In the genomic region with DNA sequence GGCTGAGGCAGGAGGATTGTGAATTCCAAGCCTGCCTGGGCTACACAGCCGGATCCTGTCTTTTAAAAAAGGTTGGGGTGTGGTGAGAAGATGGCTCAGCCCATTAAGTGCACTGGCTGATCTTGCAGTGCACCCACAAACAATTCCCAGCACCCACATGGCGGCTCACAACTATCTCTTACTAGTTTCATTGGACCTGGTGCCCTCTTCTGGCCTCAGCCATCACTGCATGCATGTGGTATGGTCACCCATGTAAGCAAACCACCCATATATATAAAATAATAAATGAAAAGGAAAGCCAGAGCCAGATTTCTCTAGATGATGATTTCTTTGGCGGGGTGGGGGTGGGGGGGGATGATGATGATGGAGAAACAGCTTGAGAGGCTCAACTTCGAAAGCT, we compare ENCODE assay signal across 14 mouse cellular contexts. TPM values are rescaled to one million over a fixed set of nuclear protein-coding genes. Genes with fewer than 3 reads are reported as not detected.
DNase-seq lines count a peak whose midpoint lies in the region; ATAC-seq and TF ChIP-seq lines count a peak whose summit lies in the region.
"Had no signal": no experiment of that assay in that cellular context is flagged by ENCODE, and none has a peak within 500 bp of the region (broad histone marks: within the 10 kb centered on the region; RNA-seq: fewer than 3 reads in every experiment).

No protein-coding gene starts in this region.

- H3K27ac ChIP-seq in cerebellum, adult 2 months (ENCODE audit: insufficient read depth, low read length): no peak overlapping the region
- H3K27ac ChIP-seq in liver, embryonic 13.5 days: peak overlapping the region; percentile 98
- H3K27ac ChIP-seq: heart, embryonic 15.5 days had no signal

- peak overlapping the region; percentile 81 for H3K4me2 ChIP-seq in liver, embryonic 13.5 days
- H3K4me2 ChIP-seq: heart, embryonic 15.5 days had no signal

- no peak overlapping the region for H3K4me3 ChIP-seq in cerebellum, adult 2 months (replicated peaks; ENCODE audit: insufficient read depth, low read depth, low read length)
- H3K4me3 ChIP-seq in lung, adult 2 months (replicated peaks; ENCODE audit: extremely low read depth, low read depth, low read length): no peak overlapping the region
- H3K4me3 ChIP-seq in liver, embryonic 13.5 days (replicated peaks): peak overlapping the region; percentile 100
- H3K4me3 ChIP-seq: heart, embryonic 15.5 days had no signal

- peak; percentile 35 to 42 for DNase-seq in cerebellum, postnatal 10 days
- DNase-seq in cerebellum, adult 2 months: no peak
- no peak for DNase-seq in lung, adult 2 months
- DNase-seq in lung, postnatal 4 days: no peak
- DNase-seq in ES-CJ7 (ENCODE audit: low read depth, low spot score): peak; percentile 69
- DNase-seq in liver, embryonic 13.5 days: no peak
- no peak for DNase-seq in gastrocnemius, adult 8-10 months (ENCODE audit: low spot score in 2 of 2)
- DNase-seq: embryo, embryonic 11 days had no signal

- WGBS in cerebellum, adult 2 months: 93% methylated on average over 4 of the region's 4 CpGs
- 96% methylated on average over 4 of the region's 4 CpGs for WGBS in lung, adult 2 months
- WGBS in liver, embryonic 13.5 days (ENCODE audit: insufficient replicate concordance): 80% methylated on average over 4 of the region's 4 CpGs

- peaks cover 52% of the 10 kb centered on the region for H3K36me3 ChIP-seq in liver, embryonic 13.5 days

- ATAC-seq in liver, embryonic 13.5 days (ENCODE audit: low read depth): no peak
- no peak for ATAC-seq in granulocyte monocyte progenitor cell, adult 5-6 weeks (replicated peaks; ENCODE audit: poor library complexity, severe bottlenecking)

- no peaks in the 10 kb centered on the region for H3K27me3 ChIP-seq in cerebellum, adult 2 months (ENCODE audit: control insufficient read depth, insufficient read depth, low read length)
- H3K27me3 ChIP-seq in liver, embryonic 13.5 days: no peaks in the 10 kb centered on the region
- H3K27me3 ChIP-seq: CH12.LX; heart, embryonic 15.5 days had no signal

- peaks cover 3% of the 10 kb centered on the region for H3K4me1 ChIP-seq in cerebellum, adult 2 months (ENCODE audit: control insufficient read depth, insufficient read depth, low read length)
- peaks cover 10% of the 10 kb centered on the region for H3K4me1 ChIP-seq in lung, adult 2 months (ENCODE audit: control insufficient read depth, insufficient read depth, low read length)
- peaks cover 61% of the 10 kb centered on the region for H3K4me1 ChIP-seq in liver, embryonic 13.5 days (replicated peaks)

- 0 out of 2 replicates have a peak, but pooled peaks cover 5% of the 10 kb centered on the region for H3K9me3 ChIP-seq in liver, embryonic 13.5 days (replicated peaks)
- H3K9me3 ChIP-seq: heart, embryonic 15.5 days had no signal

- peak overlapping the region; percentile 99 for H3K9ac ChIP-seq in liver, embryonic 13.5 days
- H3K9ac ChIP-seq: heart, embryonic 15.5 days had no signal

- TF ChIP-seq CTCF in cerebellum, adult 2 months (IDR thresholded peaks at IDR 0.05; ENCODE audit: borderline replicate concordance, insufficient read depth, low read depth, low read length): no peak; the same call in 1 of the 2 replicates
- TF ChIP-seq CTCF in lung, adult 2 months (IDR thresholded peaks at IDR 0.05; ENCODE audit: insufficient read depth, low read length): peak; percentile 23; the same call in 1 of the 2 replicates

- TF ChIP-seq POLR2A in cerebellum, adult 2 months (IDR thresholded peaks at IDR 0.05; ENCODE audit: borderline replicate concordance, insufficient read depth, low read length): no peak
- TF ChIP-seq POLR2A in lung, adult 2 months (IDR thresholded peaks at IDR 0.05; ENCODE audit: borderline replicate concordance, extremely low read depth, low read depth, low read length): no peak

RNA-seq across cellular contexts. Expression of gene Ppp1r37, which starts 1.6 kb away (rescaled TPM):
- 134 and 136 TPM in 2 replicates for polyA plus RNA-seq in cerebellum, adult 2 months (2012; rRNA removed)
- 113 and 121 TPM in 2 replicates for polyA plus RNA-seq in lung, adult 2 months (2012; rRNA removed)
- 7.8 and 8.3 TPM in 2 replicates for polyA plus RNA-seq in liver, embryonic 13.5 days (2015; fragmentation: Nextera tagmentation; extraction: Ambion mirVana)
- 29.7 and 32.3 TPM in 2 replicates for total RNA-seq in granulocyte monocyte progenitor cell, adult 5-6 weeks (2014; fragmentation: Nextera tagmentation)
- 11.9 and 17.8 TPM in 2 replicates for total RNA-seq in granulocyte monocyte progenitor cell, adult 5-6 weeks (2017)
- total RNA-seq in gastrocnemius, adult 8-10 months (2022): 10 to 100 TPM; 45.9 to 52.8 (median 48.8) TPM

RNA-seq across cellular contexts. Expression of gene Zfp296, which starts 12.6 kb away (rescaled TPM):
- polyA plus RNA-seq in cerebellum, adult 2 months (2012; rRNA removed): 3.4 and 4.0 TPM in 2 replicates
- polyA plus RNA-seq in lung, adult 2 months (2012; rRNA removed): 4.3 and 5.0 TPM in 2 replicates
- polyA plus RNA-seq in liver, embryonic 13.5 days (2015; fragmentation: Nextera tagmentation; extraction: Ambion mirVana): 1.3 and 1.5 TPM in 2 replicates
- total RNA-seq in granulocyte monocyte progenitor cell, adult 5-6 weeks (2014; fragmentation: Nextera tagmentation): 3.9 and 7.0 TPM in 2 replicates
- 3.8 and 3.9 TPM in 2 replicates for total RNA-seq in granulocyte monocyte progenitor cell, adult 5-6 weeks (2017)
- total RNA-seq in gastrocnemius, adult 8-10 months (2022): 1 to 10 TPM in 1 of 4 experiments, under 1 TPM in 3; 0.56 to 1.1 (median 0.77) TPM

RNA-seq across cellular contexts. Expression of gene Gemin7, which starts 12.9 kb away (rescaled TPM):
- polyA plus RNA-seq in cerebellum, adult 2 months (2012; rRNA removed): 86.1 and 87.2 TPM in 2 replicates
- polyA plus RNA-seq in lung, adult 2 months (2012; rRNA removed): 99.2 and 132 TPM in 2 replicates
- polyA plus RNA-seq in liver, embryonic 13.5 days (2015; fragmentation: Nextera tagmentation; extraction: Ambion mirVana): 84.9 and 92.7 TPM in 2 replicates
- total RNA-seq in granulocyte monocyte progenitor cell, adult 5-6 weeks (2014; fragmentation: Nextera tagmentation): 66.1 and 70.9 TPM in 2 replicates
- total RNA-seq in granulocyte monocyte progenitor cell, adult 5-6 weeks (2017): 37.8 and 44.3 TPM in 2 replicates
- 100 to 1,000 TPM in 2 of 4 experiments, 10 to 100 TPM in 2; 78.5 to 108 (median 99.3) TPM for total RNA-seq in gastrocnemius, adult 8-10 months (2022)

RNA-seq across cellular contexts. Expression of gene Clasrp, which starts 39.8 kb away (rescaled TPM):
- polyA plus RNA-seq in cerebellum, adult 2 months (2012; rRNA removed): 151 and 152 TPM in 2 replicates
- polyA plus RNA-seq in lung, adult 2 months (2012; rRNA removed): 96.1 and 134 TPM in 2 replicates
- 14.3 and 15.7 TPM in 2 replicates for polyA plus RNA-seq in liver, embryonic 13.5 days (2015; fragmentation: Nextera tagmentation; extraction: Ambion mirVana)
- 24.2 and 40.8 TPM in 2 replicates for total RNA-seq in granulocyte monocyte progenitor cell, adult 5-6 weeks (2014; fragmentation: Nextera tagmentation)
- total RNA-seq in granulocyte monocyte progenitor cell, adult 5-6 weeks (2017): 19.6 TPM in 2 replicates
- total RNA-seq in gastrocnemius, adult 8-10 months (2022): 10 to 100 TPM in 1 of 4 experiments, 1 to 10 TPM in 3; 6.3 to 10.0 (median 9.2) TPM

RNA-seq across cellular contexts. Expression of gene Nkpd1, which starts 46.8 kb away (rescaled TPM):
- polyA plus RNA-seq in cerebellum, adult 2 months (2012; rRNA removed): 1.3 and 1.8 TPM in 2 replicates
- polyA plus RNA-seq in lung, adult 2 months (2012; rRNA removed): 0.62 and 17.3 TPM in 2 replicates
- not detected in 2 replicates for polyA plus RNA-seq in liver, embryonic 13.5 days (2015; fragmentation: Nextera tagmentation; extraction: Ambion mirVana)
- total RNA-seq in granulocyte monocyte progenitor cell, adult 5-6 weeks (2014; fragmentation: Nextera tagmentation): not detected in 2 replicates
- not detected in 2 replicates for total RNA-seq in granulocyte monocyte progenitor cell, adult 5-6 weeks (2017)
- total RNA-seq in gastrocnemius, adult 8-10 months (2022): not detected
- total RNA-seq: megakaryocyte-erythroid progenitor cell, adult 5-6 weeks; neutrophil, adult 5-6 weeks had no signal
- polyA plus RNA-seq: heart, embryonic 15.5 days; stomach, embryonic 14.5 days had no signal

Comparison
In these comparisons a context has a peak if more than half of its experiments do, and no peak if none do; other contexts are left out.
1. DNase-seq: peak in cerebellum, postnatal 10 days (2 of 2) and ES-CJ7 (single experiment); none in cerebellum, adult 2 months (0 of 2), lung, adult 2 months (single experiment), lung, postnatal 4 days (0 of 2), liver, embryonic 13.5 days (single experiment) and gastrocnemius, adult 8-10 months (0 of 2).
2. RNA of gene Ppp1r37, which starts 1.6 kb away (polyA plus RNA-seq): 134 to 136 TPM in cerebellum, adult 2 months and 113 to 121 TPM in lung, adult 2 months; 7.8 to 8.3 TPM in liver, embryonic 13.5 days; every median in the first group is over 10 times any median in the second.